Mouse (Mus musculus) cerebellum, adult 18-20 months (tissue): ENCODE measurements around the gene Samd8.

Experiments
- DNase-seq, 2 experiments: peaks; one replicate each; pipeline ENCODE4 v3.0.0; 2021

The Samd8 gene

DNA sequence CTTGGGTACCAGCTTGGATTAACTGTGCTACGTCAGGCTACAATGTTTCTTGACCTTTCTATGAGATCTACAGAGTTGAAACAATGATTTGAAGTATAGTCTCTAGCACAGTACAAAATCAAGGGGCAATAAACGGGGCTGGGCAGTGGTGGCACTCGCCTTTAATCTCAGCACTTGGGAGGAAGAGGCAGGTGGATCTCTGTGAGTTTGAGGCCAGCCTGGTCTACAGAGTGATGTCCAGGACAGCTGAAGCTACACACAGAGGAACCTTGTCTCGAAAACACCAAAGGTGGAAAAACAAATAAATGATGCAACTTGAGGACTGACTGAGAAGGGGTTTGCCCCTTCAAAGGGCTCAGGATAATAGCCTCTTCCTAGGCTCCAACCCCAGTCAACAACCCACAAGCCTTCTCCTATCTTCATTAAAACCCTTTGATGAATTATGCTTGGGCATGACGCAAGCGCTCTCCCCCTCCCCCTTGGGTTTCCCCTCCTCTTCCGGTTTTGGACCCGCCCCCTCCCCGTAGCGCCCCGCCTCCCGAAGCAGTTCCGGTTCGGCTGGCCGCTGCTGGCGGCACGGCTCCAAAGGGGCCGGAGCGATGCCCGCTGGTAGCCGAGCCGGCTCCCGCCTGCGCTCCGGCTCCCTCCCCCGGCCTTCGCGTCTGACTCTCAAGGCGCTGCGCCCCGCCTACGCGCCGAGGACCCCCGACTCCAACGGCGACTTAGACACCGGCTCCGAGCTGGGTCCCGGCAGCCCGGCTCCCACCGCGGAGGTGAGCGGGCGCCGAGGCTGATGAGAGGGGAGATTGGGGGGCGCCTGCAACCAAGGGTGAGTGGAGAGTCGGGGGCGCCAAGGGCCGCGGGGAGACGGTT is at the start of gene Samd8:
TSS of gene Samd8 (plus strand) at position 524 of the 873 bp plus-strand sequence.
- DNase-seq = peak; percentile 83 to 89

DNA sequence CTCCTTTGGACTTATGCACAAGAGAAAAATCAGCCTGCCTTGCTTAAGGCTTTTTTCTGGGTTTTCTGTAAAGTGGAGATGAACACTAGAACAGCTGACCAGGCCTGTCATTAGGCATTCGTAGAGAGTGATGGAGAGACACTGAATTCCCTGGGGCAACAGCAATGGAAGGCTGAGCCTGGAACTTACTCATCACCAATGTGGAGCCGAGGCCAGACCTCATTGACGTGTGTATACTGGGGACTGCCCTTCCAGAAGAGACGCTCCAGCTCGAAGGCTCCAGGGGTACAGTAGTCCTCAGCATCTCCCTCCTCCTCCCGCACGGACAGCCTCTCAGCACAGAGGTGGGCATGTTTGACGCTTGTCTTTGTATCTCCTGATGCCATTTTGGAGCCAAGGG is 47.6 kb upstream of the Samd8 start:
- DNase-seq = no peak

DNA sequence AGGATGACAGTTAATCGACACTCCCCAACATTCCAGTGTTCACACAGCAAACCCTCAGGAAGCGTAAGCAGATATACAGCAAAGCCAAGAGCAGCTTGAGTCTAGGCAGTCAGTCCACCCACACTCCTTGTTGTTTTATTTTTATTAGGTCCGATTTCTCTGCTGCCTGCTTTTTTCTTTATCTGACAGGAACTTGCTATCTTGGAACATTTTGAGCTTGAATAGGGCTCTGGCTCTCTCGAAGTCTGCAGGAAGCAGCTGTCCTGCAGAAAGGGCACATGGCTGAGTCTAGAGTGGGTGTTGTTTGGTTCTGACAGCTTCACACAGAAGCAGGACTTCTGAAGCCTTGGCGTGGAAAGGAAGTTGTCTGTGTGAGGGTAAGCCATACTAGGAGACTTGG is 47.1 kb upstream of the Samd8 start:
- no peak for DNase-seq

DNA sequence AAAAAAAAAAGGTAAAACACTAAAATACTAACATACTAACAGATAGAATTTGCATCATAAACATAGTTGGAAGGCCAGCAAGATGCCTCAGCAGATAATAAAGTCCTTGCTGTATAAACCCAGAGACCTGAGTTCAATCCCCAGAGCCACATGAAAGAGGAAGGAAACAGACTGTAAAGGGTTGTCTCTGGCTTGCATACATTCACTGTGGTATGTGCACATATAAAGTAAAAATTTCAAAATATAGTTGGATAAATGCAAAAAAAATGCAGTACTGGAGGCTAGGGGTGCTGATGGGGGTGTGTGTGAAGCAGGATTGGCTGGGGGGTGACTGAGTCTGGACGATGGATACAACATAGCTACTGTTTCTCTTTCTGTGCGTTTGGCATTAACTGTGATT is 44.9 kb upstream of the Samd8 start:
- DNase-seq = no peak

DNA sequence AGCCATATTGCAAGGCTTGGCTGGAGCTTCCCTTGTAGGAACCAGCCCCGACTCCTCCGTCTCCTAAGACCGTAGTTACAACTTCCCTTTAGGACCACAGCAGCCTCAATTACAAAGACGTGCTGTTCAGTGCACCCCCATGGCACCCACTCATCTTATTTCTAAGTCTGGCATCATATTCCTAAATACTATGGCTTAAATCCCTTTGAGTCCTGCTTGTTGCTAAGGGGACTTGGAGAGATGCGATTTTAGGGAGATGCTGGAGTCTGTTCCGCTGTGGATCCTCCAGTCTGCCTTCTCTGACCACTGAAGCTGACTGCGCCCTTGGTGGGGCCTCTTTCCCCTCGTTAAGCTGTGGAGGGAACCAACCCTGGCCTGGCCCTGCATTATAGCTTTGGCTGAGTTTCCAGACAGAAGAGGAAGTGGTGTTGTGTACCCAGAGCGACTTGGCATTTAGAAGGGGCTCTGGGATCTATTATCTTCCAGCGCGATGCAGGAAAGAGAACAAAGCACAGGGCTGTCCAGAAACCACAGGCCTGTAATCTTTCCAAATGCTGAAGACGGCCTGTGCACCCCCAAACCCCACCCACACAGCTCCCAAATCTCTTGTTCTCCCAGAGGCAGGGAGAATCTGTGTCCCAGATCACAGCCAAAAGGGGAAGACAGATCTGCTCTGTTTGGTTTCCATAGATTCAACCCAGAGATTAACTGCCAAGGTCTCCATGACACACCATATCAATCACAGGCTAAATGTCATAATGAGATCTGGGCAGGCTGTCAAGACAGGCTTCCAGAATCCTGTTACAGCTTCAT is 43.4 kb upstream of the Samd8 start:
- no peak for DNase-seq

DNA sequence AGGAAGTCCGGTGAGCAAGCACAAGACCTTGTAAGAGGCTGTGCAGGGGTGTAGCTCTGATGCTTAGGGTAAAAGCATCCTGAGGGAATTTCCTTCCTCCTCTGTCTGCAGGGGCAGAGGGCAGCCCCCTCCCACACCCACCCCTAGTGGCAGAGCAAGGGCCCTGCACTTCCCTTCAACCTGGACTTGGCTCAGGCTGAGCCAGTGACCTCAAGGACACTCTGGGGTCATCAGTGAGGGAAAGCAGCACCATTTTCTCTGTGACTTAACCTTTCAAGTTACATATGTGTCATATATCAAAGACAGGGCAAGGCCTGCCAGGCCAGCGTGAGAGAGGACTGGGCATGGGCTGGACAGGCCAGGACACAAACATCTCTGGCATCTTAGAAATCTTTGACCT is 40.8 kb upstream of the Samd8 start:
- no peak for DNase-seq

DNA sequence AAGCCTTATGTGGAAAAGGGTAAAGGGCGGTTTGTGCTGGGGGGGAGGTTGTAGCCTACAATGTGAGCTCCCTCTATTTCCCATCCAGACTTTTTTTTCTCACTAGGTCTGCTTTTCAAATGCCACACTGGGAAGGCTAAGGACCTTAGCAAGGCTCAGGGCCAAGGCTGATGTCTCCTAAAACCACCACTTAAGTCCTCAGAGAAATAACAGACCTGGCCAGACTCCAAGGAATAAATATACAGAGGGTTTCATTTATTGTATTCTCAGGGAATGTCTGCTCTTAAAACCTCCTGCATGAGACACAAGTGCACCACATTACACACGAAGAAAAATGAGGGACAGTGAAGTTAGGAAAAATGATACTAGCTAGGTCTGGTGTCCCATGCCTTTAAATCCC is 39.1 kb upstream of the Samd8 start:
- DNase-seq = no peak

DNA sequence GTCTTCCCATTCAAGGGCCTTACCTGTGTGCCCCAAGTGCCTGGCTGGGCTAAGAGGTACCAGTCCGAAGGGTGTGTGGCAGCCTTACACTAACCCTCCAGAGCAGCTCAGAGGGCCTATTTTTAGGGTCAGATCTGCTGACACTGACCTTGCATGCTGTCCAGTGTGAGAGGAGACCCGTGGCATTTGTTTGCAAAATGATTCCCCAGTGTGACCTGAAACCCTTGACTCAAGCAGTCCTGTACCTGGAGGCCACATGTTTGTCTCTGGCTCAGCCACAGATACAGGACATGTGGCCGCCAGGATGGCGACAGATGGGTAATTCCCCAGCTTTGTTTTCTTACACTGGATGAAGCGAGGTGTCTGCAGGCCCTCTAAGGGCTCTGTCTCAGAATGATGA is 35.8 kb upstream of the Samd8 start, which contains the start of gene Dupd1:
TSS of gene Dupd1 (minus strand) at position 91 of the 400 bp plus-strand sequence.
- DNase-seq = no peak

DNA sequence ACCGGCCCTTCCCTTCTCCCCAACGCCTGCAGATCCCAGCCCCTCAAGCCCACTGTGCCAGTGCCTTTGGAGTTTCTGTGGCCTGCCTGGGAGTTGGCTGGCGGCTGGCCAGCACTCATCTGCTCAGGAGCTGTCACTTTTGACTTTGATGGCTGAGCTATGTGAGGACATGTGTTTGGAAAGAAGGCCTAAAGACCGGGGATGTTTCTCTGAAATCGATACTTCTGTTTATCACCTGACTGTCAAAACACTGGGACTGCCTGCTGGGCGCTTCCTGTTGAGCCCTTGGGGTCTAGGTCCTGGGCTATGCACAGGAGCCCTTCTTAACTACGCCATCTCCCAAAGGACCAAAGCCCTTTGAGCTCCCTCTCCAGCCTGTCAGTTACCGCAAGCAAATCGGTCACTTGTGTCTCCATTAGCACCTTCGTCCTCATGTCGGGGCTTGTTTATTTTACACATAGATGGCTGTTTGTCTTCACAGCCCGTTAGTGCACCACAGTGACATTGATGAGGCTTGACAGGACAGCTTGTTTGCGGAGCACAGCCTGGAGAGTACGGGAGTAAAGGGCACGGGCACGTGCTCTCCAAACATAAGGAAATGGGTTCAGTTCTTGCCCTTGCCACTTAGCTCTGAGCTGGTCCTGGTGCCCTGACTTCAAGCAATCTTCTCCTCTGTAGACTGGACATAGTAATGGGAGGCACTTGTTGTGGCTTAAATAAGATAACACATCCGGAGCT is 30.5 kb upstream of the Samd8 start:
- no peak for DNase-seq

DNA sequence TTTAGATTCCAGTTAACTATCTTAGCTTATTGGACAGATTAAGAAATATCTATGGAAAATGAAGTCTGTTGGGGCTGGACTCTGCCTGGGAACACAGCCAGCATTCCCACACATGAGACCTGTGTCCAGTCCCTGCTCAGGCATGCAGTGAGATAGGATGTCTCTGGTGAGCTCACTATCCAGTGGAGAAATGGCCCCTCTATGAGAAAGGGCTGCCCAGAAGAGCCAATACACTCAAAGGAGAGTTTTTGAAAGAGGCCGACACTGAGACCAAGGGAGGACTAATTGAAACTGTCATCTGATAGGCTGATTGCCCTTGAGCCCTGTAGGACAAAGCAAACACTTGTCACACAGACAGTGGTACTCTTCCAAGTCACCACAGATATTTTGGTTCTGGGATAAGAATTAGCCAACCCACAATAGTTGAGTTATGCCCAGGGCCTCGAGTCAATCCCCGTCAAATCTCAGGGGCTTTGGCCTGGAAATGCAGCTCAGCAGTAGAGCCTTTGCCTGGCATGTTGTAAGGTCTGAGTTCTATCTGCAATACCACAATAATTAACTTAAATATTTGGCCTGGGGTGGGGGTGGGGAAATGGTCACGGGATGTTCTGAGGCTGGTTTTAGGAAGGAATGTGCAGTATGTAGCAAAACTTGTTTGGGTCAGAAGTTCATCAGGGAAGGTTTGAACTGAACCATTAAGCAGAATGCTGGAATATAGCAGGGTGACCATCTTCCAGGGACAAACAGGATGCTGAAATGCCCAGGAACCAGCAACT is 29.7 kb upstream of the Samd8 start:
- DNase-seq = no peak

DNA sequence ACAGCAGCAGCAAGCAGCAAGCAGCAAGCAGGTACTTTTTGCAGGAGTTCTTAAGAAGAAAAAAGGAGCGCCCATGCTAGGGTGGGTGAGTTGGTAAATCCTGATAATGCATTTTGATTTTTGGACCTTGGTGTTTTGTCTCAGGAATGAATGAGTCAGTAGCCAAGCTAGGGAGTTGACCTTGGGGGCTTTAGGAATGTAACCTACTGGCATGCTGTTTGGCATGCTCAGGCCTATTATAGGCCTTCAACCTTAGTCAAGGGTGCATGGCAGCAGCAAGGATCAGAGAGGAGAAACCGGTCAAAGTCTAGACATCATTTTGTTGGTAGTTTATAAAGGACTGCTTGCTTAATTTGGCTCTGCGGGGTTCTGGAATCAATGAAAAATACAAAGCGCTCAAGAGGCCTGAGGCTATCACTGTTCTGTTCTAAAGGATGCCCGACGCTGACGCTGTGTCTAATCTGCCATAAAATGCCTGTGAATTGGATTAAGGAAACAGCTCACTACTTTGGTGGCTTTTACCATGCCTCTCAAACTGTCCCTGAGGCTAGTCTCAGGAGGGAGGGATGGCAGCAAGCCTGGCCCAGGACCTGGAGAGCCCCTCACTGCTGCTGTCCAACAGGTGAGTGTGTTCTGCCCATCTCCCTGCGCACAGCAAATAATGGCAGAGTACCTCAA is 28.2 kb upstream of the Samd8 start:
- DNase-seq = no peak

DNA sequence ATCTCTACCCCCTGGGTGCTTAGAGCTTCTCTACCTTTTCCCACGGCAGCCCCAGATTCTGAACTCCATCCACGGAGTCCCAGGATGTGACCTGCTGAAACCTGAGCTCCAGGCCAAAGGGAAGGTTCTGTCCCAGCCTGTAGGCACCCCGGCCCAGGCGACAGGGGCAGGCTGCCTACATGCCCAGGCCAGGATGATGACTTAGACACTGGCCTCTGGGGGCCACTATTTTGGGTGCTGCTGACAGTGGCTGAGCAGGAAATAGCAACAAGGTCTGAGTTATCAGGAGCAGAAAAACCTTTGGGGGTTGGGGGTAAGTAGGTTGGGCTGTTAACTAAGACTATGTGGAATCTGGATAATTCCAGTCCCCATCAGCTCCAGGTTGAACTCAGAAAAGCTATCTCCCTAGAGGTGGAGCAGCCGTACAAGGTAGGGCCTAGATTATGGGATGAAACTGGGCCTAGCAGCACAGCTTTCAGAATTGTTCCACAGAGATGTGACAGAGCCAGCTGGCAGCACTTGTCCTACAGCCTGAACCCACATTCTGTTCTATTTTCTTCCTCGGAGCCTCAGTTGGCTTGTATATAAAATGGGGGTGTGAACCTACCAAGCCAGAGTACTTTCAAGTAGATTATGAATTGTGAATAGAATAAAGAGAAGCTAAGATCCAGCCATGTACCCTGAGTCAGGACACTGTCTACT is 21.1 kb upstream of the Samd8 start:
- no peak for DNase-seq

DNA sequence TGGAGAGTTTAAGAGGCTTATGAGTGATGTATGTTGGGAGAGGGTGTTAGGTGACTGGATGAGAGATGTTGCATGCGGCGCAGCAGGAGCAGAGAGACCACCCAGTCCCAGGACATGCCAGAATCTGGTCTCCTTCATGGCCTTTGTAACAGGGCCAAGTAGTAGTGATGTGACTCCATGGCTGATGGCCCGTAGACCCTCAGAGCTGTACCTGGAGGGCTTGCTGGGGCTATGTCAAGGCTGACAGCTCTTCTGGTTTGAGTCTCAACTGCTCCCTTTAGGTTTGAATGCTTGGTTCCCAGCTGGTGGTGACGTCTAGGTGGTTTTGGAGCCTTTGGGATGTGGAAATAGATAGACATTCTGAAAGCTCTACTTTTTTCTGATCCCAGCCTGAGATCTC is 20.4 kb upstream of the Samd8 start:
- no peak for DNase-seq

DNA sequence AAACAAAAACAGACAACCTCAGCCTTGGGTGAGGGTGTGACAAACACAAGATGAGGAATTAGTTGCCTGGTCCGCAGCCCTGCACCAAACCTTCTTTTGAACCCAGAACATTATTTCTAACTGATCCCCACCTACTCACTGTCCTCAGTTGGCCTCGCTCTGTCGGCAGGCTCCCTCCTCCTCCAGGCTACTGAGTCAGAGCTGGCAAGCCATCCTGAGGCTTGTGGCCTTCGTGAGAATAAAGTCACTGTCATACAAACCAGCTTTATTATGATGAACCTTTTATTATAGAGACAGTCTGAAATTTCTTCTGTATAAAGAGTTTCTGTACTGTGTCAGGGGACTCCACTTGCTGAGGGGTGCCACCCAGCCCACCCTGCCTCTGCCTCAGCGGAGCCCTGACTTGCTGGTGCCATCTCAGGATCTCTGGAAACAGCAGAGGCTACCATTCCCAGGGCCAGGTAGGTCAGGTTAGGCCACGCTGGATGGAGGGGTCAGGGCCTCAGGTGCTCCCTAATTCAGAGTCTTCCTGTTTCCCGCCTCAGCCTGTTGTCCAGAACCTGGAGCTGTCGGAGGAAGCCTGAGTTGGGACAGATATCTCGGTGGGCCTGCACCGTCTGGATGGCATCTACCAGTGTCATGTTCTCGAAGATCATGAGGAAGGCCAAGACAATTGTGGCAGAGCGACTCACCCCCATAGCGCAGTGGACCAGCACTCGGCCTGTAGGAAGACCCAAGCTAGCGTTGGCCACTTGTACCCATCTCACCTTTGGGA is 17.0 kb upstream of the Samd8 start:
- no peak for DNase-seq

DNA sequence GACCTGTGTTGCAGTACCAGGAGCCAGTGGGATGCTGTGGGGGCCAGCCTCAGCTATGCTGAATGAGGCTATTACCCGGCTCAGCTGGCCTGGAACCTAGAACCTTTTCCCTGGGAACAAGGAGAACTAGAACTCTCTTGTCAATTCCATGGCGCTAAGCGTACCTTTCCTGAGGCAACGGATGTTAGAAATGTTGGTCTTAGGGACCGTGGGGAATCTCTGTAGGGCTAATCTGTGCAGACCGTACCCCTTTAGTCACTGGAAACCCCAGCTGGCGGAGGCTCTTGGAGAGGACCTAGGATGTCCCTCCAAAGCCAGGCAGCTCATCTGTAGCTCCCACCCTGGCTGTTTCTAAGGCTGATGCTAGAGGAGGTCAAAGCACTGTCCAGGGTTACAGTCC is 10.0 kb upstream of the Samd8 start:
- DNase-seq = no peak

DNA sequence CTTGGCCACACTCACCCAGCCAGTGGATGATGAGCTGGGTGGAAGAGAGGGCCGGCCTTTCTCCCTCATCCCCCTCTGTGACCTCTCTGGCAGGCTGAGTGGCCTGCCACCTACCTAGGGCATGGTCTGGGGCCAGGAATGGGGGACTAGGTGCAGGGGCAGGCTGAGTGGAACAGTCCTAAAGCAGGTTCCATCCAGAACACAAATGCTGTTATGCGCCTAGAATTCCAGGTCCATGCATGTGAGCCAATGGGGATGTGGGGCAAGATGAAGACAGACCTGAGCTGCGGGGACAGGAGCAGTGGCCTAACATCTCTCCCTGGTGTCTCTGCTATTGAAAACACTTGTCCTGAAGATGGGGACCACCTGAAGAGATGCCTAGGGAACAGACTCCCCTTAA is 9.0 kb upstream of the Samd8 start:
- no peak for DNase-seq

DNA sequence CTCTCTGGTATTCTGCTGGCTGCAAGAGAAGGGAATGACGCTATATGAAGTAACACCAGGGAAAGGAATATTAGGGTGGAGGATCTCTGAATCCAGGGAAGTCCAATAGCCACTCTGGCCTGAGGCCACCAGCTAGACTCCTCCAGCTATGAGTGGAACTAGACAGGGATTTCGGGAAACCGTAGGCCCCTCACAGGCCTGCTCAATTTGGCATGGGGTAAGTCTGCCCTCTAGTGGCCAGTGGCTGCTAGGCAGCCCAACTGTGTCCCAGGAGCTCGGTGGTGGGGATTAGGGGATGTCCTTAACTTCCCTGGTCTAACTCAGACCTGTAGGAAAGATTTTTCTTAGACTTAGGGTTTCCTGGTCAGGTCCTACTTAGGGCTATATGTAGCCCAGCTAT is 8.5 kb upstream of the Samd8 start:
- DNase-seq = peak; percentile 71 to 85

DNA sequence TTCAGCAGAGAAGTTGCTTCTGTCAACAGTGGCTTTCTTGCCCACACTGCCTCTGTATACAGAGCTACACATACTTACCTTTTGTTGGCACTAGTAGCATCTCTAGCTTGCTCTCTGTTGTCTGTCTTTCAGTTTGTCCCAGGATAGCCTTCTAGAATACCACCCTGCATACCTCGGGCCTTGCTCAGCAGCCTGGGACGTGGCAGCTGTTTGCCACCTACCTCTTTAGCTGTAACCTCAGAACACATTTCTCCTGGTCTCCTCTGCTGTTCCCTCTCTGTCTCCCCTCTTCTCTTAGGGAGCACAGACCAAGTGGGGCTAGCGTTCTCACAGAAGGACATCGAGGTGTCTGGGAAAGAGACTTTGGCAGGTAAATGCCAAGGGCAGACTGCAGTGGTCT is 7.9 kb upstream of the Samd8 start:
- no peak for DNase-seq

DNA sequence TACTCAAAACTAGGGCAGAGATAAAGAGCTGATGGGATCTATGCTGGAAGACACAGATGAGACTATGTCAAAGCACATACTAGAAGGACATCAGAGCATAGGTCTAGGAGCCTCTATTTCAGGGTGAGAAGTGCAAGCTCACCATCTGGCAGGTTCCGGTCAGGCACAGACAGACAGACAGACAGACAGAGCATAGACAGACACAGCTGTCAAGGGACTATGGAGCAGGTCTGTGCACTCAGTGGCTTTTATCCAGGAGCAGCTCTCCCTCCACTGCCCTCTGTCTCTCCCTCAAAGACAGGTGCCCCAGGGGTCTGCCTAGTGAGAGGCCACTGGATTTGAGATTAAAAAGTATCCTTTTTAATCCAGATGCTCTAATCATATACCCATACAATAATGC is 6.2 kb upstream of the Samd8 start:
- DNase-seq = no peak

DNA sequence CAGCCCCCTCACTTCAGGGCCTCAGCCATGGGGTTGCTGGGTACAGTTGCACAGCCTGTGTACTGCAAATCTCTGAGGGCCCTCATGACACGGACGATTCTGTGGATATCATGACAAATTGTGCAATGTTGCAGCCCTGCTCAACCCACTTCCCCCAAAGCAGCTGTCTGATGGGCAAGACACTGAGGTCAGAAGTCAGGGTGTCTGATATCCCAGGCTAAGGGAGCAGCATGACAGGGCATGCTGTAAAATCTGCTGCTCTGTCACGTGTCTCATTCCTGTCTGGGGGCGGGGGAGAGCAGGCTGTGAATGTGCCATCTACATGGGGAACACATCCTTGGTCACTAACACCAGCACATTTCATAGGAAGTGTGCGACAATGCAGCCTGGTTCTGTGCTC is 5.2 kb upstream of the Samd8 start:
- no peak for DNase-seq

DNA sequence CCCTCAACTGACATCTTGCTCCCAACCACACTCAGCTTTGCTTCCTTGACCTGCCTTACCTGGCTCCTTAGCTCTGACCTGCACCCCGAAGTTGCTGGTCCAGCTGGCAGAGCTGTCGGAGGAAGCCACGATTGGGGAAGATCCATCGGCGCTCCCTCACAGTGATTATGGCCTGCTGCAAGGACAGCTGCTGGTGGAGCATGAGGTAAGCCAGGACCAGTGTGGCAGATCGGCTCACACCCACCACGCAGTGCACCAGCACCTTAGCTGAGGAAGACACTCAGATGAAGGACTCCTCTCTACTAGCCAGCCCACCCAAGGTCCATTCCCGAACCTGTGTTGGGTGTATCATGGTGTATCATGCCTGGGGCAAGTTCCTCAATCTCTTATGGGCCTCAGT is 4.1 kb upstream of the Samd8 start:
- DNase-seq = no peak
